ENCODE assay signal across 9 mouse cellular contexts in genomic region chr14:72300026-72300425, GRCm38 (mm10).
A peak's percentile ranks its signal among the peaks of the same experiment; 100 is the strongest.
DNase-seq lines count a peak whose midpoint lies in the region; ATAC-seq lines count a peak whose summit lies in the region.
"Had no signal": no experiment of that assay in that cellular context is flagged by ENCODE, and none has a peak within 500 bp of the region (broad histone marks: within the 10 kb centered on the region; RNA-seq: fewer than 3 reads in every experiment).

No protein-coding gene starts in this region.

- no peaks in the 10 kb centered on the region for H3K36me3 ChIP-seq in forebrain, embryonic 13.5 days (ENCODE audit: poor library complexity, severe bottlenecking)

- H3K4me1 ChIP-seq in forebrain, embryonic 13.5 days: no peaks in the 10 kb centered on the region

- DNase-seq in CD4-positive, CD25-positive, alpha-beta regulatory T cell, adult 2 months (ENCODE audit: low read depth, low spot score): peak; percentile 67
- peak; percentile 28 to 57 for DNase-seq in layer of hippocampus, adult 18-20 months (ENCODE audit: low spot score in 2 of 2)
- DNase-seq in layer of hippocampus, postnatal 36 days: no peak
- peak; percentile 20 for DNase-seq in adrenal gland, adult 2 months
- DNase-seq in left cerebral cortex, postnatal 36 days (ENCODE audit: low spot score in 2 of 2): peak; percentile 13 to 32
- peak; percentile 69 for DNase-seq in right cerebral cortex, postnatal 4 days

- H3K9ac ChIP-seq in forebrain, embryonic 13.5 days: no peak overlapping the region

- no peak overlapping the region for H3K4me3 ChIP-seq in forebrain, embryonic 13.5 days
- H3K4me3 ChIP-seq: myocyte had no signal

- intact Hi-C loops in left cerebral cortex, postnatal 36 days (cut with DNase I): no loop called here

- ATAC-seq in CD4-positive, CD25-positive, alpha-beta regulatory T cell, adult 4 months: no peak
- ATAC-seq in forebrain, embryonic 13.5 days: 0 out of 2 replicates have a peak, but pooled peaks have one; percentile 24

- no peaks in the 10 kb centered on the region for H3K27me3 ChIP-seq in forebrain, embryonic 13.5 days

- no peak overlapping the region for H3K4me2 ChIP-seq in forebrain, embryonic 13.5 days

- WGBS in forebrain, embryonic 13.5 days: 78% methylated on average over 1 of the region's 1 CpGs

- H3K27ac ChIP-seq in forebrain, embryonic 13.5 days: no peak overlapping the region

- no peaks in the 10 kb centered on the region for H3K9me3 ChIP-seq in forebrain, embryonic 13.5 days (replicated peaks)

Comparison
In these comparisons a context has a peak if more than half of its experiments do, and no peak if none do; other contexts are left out.
1. DNase-seq: peak in CD4-positive, CD25-positive, alpha-beta regulatory T cell, adult 2 months (single experiment), layer of hippocampus, adult 18-20 months (2 of 2), adrenal gland, adult 2 months (single experiment), left cerebral cortex, postnatal 36 days (2 of 2) and right cerebral cortex, postnatal 4 days (single experiment); none in layer of hippocampus, postnatal 36 days (0 of 2).